Mouse (Mus musculus): ENCODE measurements around the gene Izumo4. TPM values are rescaled to one million over a fixed set of nuclear protein-coding genes. Genes with fewer than 3 reads are reported as not detected.
A peak's percentile ranks its signal among the peaks of the same experiment; 100 is the strongest.

Izumo4 gene
- polyA plus RNA-seq, 1 experiment from 2014 or later, result 22.3 TPM

DNA sequence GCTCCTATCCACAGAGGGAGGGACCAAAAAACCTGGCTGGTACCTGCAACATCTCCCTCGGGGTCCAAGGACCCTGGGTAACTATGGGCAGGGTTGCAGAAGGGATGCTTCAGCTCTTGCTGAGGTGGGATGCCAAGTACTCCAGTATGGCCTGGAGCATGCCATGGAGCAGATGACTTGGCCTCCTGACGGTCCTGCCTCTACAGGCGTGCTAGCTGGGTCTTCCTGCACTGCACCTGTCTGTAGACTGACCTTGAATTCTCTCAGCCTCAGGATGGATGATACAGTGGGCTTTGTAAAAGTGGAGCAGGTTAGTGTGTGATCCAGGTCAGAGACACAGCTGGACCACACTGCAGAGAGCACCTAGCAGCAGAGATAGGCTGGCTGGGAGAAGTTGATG, 3.5 kb downstream of the Izumo4 start:
- peaks cover 40% of the 10 kb centered on the region for H3K36me3 ChIP-seq

GRCm38 (mm10) chr10:80710834-80711233, 8.8 kb downstream of the Izumo4 start:
- no peaks in the 10 kb centered on the region for H3K4me1 ChIP-seq (replicated peaks)
- no peak overlapping the region for H3K4me2 ChIP-seq (replicated peaks)
- no peak overlapping the region for H3K27ac ChIP-seq
- no peak overlapping the region for H3K4me3 ChIP-seq (replicated peaks)
- no peaks in the 10 kb centered on the region for H3K27me3 ChIP-seq (replicated peaks)
- no peak for ATAC-seq
- H3K36me3 ChIP-seq, result peaks cover 88% of the 10 kb centered on the region
- 76% methylated on average over 3 of the region's 3 CpGs for WGBS
- no peaks in the 10 kb centered on the region for H3K9me3 ChIP-seq
- H3K9ac ChIP-seq, result no peak overlapping the region

More for the DNA sequence above, 3.5 kb downstream of the Izumo4 start:
- 78% methylated on average over 3 of the region's 3 CpGs for WGBS
- no peak for ATAC-seq
- Histone ChIP-seq H3K4me3 (replicated peaks) (no peak overlapping the region), H3K9me3 (no peaks in the 10 kb centered on the region), H3K27ac (no peak overlapping the region), H3K4me2 (replicated peaks) (no peak overlapping the region), H3K9ac (no peak overlapping the region), H3K4me1 (replicated peaks) (peaks cover 20% of the 10 kb centered on the region), H3K27me3 (replicated peaks) (no peaks in the 10 kb centered on the region)

GRCm38 (mm10) chr10:80717281-80717680, 15.3 kb downstream of the Izumo4 start:
- 90% methylated on average over 1 of the region's 1 CpGs for WGBS
- peaks cover 88% of the 10 kb centered on the region for H3K36me3 ChIP-seq
- no peak overlapping the region for H3K27ac ChIP-seq
- no peak overlapping the region for H3K4me2 ChIP-seq (replicated peaks)
- H3K4me3 ChIP-seq (replicated peaks), result no peak overlapping the region
- ATAC-seq, result no peak
- H3K4me1 ChIP-seq (replicated peaks), result no peaks in the 10 kb centered on the region
- H3K9ac ChIP-seq, result no peak overlapping the region
- no peaks in the 10 kb centered on the region for H3K27me3 ChIP-seq (replicated peaks)
- no peaks in the 10 kb centered on the region for H3K9me3 ChIP-seq

- Histone ChIP-seq H3K9ac (no peak overlapping the region), H3K36me3 (peaks cover 84% of the 10 kb centered on the region), H3K4me1 (replicated peaks) (no peaks in the 10 kb centered on the region), H3K27ac (no peak overlapping the region), H3K27me3 (replicated peaks) (no peaks in the 10 kb centered on the region), H3K4me3 (replicated peaks) (no peak overlapping the region), H3K4me2 (replicated peaks) (no peak overlapping the region), H3K9me3 (no peaks in the 10 kb centered on the region)
- no peak for ATAC-seq
- WGBS, result 76% methylated on average over 5 of the region's 5 CpGs
Measured at GRCm38 (mm10) chr10:80727369-80728127, 25.6 kb downstream of the Izumo4 start.

DNA sequence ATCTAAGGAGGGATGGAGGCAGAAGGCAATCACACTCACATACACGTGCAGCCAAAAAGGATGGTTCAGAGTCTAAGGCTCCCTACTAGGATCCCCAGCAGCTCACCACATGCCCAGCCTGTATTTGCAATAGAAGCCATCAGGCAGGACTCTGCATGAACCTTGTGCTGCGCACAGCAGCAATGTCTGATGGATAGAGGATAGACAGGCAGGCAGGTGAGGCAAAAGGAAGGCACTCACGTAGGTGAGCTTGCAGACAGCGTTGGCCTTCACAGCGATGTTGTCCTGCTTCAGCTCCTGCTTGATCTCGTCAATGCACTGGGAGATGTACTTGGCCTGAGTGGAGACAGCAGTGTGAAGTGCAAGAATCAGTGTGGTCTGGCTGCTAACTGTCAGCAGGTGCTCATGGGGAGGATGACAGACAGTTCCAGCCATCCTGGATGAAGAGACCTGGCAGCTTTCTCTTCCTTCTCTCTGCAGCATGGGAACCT, 30.7 kb downstream of the Izumo4 start:
- H3K36me3 ChIP-seq, result peaks cover 56% of the 10 kb centered on the region

GRCm38 (mm10) chr10:80736731-80737130, 34.7 kb downstream of the Izumo4 start:
- Histone ChIP-seq H3K4me2 (replicated peaks) (no peak overlapping the region), H3K4me3 (replicated peaks) (no peak overlapping the region), H3K27me3 (replicated peaks) (no peaks in the 10 kb centered on the region), H3K9me3 (no peaks in the 10 kb centered on the region), H3K4me1 (replicated peaks) (peaks cover 27% of the 10 kb centered on the region), H3K36me3 (peaks cover 19% of the 10 kb centered on the region; the same call in 1 of the 2 replicates), H3K9ac (no peak overlapping the region), H3K27ac (no peak overlapping the region)
- ATAC-seq, result no peak
- WGBS, result 69% methylated on average over 5 of the region's 5 CpGs

More for the DNA sequence above, 30.7 kb downstream of the Izumo4 start:
- H3K27me3 ChIP-seq (replicated peaks), result no peaks in the 10 kb centered on the region
- H3K4me2 ChIP-seq (replicated peaks), result no peak overlapping the region
- H3K9ac ChIP-seq, result no peak overlapping the region
- no peaks in the 10 kb centered on the region for H3K9me3 ChIP-seq
- H3K4me1 ChIP-seq (replicated peaks), result 0 out of 2 replicates have a peak, but pooled peaks cover 6% of the 10 kb centered on the region
- H3K27ac ChIP-seq, result no peak overlapping the region
- ATAC-seq, result no peak
- H3K4me3 ChIP-seq (replicated peaks), result no peak overlapping the region
- WGBS, result 91% methylated on average over 6 of the region's 6 CpGs

DNA sequence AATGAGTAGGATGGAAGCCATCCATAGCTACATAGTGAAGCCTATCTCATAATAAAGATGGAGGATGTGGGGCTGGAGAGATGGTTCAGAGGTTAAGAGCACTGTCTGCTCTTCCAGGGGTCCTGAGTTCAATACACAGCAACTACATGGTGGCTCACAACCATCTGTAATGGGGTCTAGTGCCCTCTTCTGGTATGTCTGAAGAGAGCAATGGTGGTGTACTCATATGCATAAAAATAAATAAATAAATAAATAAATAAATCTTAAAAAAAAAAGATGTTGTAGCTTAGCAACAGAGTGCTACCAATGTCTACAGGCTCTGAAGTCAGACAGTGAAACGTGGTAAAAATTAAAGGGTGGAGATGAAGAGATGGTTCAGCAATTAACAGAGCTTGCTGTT, 36.7 kb downstream of the Izumo4 start:
- no peaks in the 10 kb centered on the region for H3K27me3 ChIP-seq (replicated peaks)
- ATAC-seq, result no peak
- H3K9ac ChIP-seq, result no peak overlapping the region
- WGBS, result 72% methylated on average over 1 of the region's 1 CpGs
- H3K9me3 ChIP-seq, result no peaks in the 10 kb centered on the region
- no peak overlapping the region for H3K27ac ChIP-seq
- H3K4me2 ChIP-seq (replicated peaks), result no peak overlapping the region
- peaks cover 31% of the 10 kb centered on the region for H3K4me1 ChIP-seq (replicated peaks)
- no peak overlapping the region for H3K4me3 ChIP-seq (replicated peaks)
- peaks cover 9% of the 10 kb centered on the region; the same call in 1 of the 2 replicates for H3K36me3 ChIP-seq

- Histone ChIP-seq H3K4me2 (replicated peaks) (peak overlapping the region; percentile 88), H3K27ac (peak overlapping the region; percentile 65; the same call in 1 of the 2 replicates), H3K9me3 (no peaks in the 10 kb centered on the region), H3K4me1 (replicated peaks) (peaks cover 31% of the 10 kb centered on the region), H3K4me3 (replicated peaks) (peak overlapping the region; percentile 89), H3K27me3 (replicated peaks) (no peaks in the 10 kb centered on the region), H3K9ac (peak overlapping the region; percentile 94), H3K36me3 (peaks cover 5% of the 10 kb centered on the region; the same call in 1 of the 2 replicates)
- 17% methylated on average over 5 of the region's 5 CpGs for WGBS
- ATAC-seq, result no peak
Measured at GRCm38 (mm10) chr10:80741146-80741545, 39.2 kb downstream of the Izumo4 start.

DNA sequence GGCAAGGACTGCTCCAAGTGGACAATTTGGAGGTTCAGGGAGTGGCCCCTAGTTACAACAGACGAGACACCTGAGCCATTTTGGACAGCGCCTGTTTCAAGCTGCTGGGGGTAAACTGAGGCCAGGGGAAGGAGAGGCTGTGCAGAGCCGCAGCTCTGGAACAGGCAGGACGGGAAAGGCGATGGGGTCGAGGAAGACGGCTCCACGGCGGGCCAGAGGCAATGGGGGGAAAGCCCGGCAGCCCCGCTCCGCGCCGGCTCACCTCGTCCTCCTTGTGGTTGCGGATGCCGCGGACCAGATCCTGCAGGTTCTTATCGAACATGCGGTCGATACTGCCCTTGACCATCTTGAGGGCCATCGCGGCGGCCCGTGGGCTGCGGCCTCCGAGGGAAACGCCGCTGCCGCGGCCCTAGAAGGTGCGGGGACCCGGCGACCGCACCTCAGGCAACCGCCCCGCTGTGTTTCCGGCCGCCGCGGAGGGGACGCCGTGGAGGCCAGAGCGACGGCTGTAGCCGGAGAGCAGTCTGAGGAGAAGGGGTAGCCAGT, 39.7 kb downstream of the Izumo4 start:
- H3K27me3 ChIP-seq (replicated peaks), result no peaks in the 10 kb centered on the region

GRCm38 (mm10) chr10:80742180-80742978, 40.4 kb downstream of the Izumo4 start, which contains the start of gene Ap3d1:
Gene Ap3d1 (minus strand): TSS chr10:80742264.
- Histone ChIP-seq H3K4me3 (replicated peaks) (peak within 1 kb of the TSS; percentile 89), H3K27me3 (replicated peaks) (no peaks in the 10 kb centered on the region), H3K4me2 (replicated peaks) (peak within 1 kb of the TSS; percentile 88), H3K36me3 (peaks cover under 1% of the 10 kb centered on the region; the same call in 1 of the 2 replicates), H3K27ac (peak within 1 kb of the TSS; percentile 68), H3K9me3 (no peaks in the 10 kb centered on the region), H3K4me1 (replicated peaks) (peaks cover 25% of the 10 kb centered on the region), H3K9ac (peak within 1 kb of the TSS; percentile 94)
- WGBS, result 2% methylated on average over 25 of the region's 25 CpGs
- peak; percentile 99 for ATAC-seq

More for the DNA sequence above, 39.7 kb downstream of the Izumo4 start:
- H3K4me3 ChIP-seq (replicated peaks), result peak overlapping the region; percentile 89
- H3K9ac ChIP-seq, result peak overlapping the region; percentile 94
- H3K9me3 ChIP-seq, result no peaks in the 10 kb centered on the region
- peaks cover 30% of the 10 kb centered on the region for H3K4me1 ChIP-seq (replicated peaks)
- peak overlapping the region; percentile 65 for H3K27ac ChIP-seq
- peak overlapping the region; percentile 88 for H3K4me2 ChIP-seq (replicated peaks)
- WGBS, result under 1% methylated on average over 46 of the region's 46 CpGs
- H3K36me3 ChIP-seq, result peaks cover 5% of the 10 kb centered on the region; the same call in 1 of the 2 replicates
- ATAC-seq, result peak; percentile 48

DNA sequence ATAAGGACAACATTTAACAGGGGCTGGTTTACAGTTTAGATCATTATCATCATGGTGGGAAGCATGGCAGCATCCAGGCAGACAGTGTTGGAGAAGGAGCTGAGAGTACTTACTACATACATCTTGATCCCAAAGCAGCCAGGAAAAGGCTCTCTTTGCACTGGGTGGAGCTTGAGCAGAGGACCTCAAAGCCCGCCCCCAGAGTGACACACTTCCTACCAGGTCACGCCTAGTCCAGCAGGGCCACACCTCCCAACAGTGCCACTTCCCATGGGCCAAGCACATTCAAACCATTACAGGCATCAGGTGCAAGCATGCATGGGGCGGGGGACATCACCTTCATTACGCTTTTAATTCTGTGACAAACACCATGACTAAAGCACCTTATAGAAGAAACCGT, 42.3 kb downstream of the Izumo4 start:
- peaks cover 28% of the 10 kb centered on the region for H3K4me1 ChIP-seq (replicated peaks)
- H3K9me3 ChIP-seq, result no peaks in the 10 kb centered on the region
- H3K4me2 ChIP-seq (replicated peaks), result no peak overlapping the region
- H3K36me3 ChIP-seq, result no peaks in the 10 kb centered on the region
- H3K4me3 ChIP-seq (replicated peaks), result no peak overlapping the region
- no peaks in the 10 kb centered on the region for H3K27me3 ChIP-seq (replicated peaks)
- no peak for ATAC-seq
- 35% methylated on average over 5 of the region's 5 CpGs for WGBS
- H3K9ac ChIP-seq, result no peak overlapping the region
- H3K27ac ChIP-seq, result no peak overlapping the region

GRCm38 (mm10) chr10:80747410-80747809, 45.4 kb downstream of the Izumo4 start:
- Histone ChIP-seq H3K9me3 (no peaks in the 10 kb centered on the region), H3K4me1 (replicated peaks) (peaks cover 28% of the 10 kb centered on the region), H3K36me3 (no peaks in the 10 kb centered on the region), H3K27me3 (replicated peaks) (no peaks in the 10 kb centered on the region), H3K27ac (no peak overlapping the region), H3K9ac (no peak overlapping the region), H3K4me2 (replicated peaks) (no peak overlapping the region), H3K4me3 (replicated peaks) (no peak overlapping the region)
- 8% methylated on average over 3 of the region's 3 CpGs for WGBS
- ATAC-seq, result no peak

All from intestine, embryonic 15.5 days (tissue).